Mouse (Mus musculus): ENCODE data around the gene Sbk3. TPM values are rescaled to one million over a fixed set of nuclear protein-coding genes. Genes with fewer than 3 reads are reported as not detected.

Sbk3 gene
- polyA plus RNA-seq, 2 experiments, result not detected

DNA sequence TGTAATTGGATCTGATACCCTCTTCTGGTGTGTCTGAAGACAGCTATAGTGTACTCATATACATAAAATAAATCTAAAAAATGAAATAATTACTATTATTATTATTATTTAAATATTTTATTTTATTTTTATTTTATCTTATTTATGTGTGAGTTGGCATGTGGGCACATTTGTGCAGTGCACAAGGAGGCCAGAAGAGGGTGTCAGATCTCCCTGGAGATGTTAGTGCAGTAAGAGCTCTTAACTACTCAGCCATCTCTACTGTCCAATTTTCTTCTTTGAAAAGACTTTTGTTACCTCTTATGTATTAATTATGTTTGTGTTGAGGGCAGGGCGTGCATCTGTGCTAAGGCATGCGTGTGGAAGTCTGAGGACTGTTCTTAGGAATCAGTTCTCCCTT lies 28.9 kb upstream of the Sbk3 start:
- Histone ChIP-seq H3K9me3 (ENCODE audit: control insufficient read depth, low read length) (no peaks in the 10 kb centered on the region), H3K4me1 (replicated peaks; ENCODE audit: control insufficient read depth in 2 of 2, insufficient read depth in 2 of 2, low read length in 1 of 2) (no peaks in the 10 kb centered on the region), H3K36me3 (replicated peaks; ENCODE audit: control insufficient read depth, insufficient read depth, low read depth) (no peaks in the 10 kb centered on the region), H3K27ac (no peak overlapping the region), H3K4me3 (ENCODE audit: insufficient read depth in 1 of 2, low read depth in 2 of 2, low read length in 2 of 2) (no peak overlapping the region), H3K9ac (replicated peaks) (no peak overlapping the region), H3K4me2 (ENCODE audit: low read depth) (no peak overlapping the region), H3K27me3 (ENCODE audit: control insufficient read depth, insufficient read depth, low read length) (peaks cover 4% of the 10 kb centered on the region; the same call in 1 of the 2 replicates)
- ATAC-seq (ENCODE audit: insufficient read depth) (no peak), DNase-seq (ENCODE audit: low read depth in 3 of 3, low spot score in 3 of 3) (no peak)
- TF ChIP-seq EP300 (IDR thresholded peaks at IDR 0.05; ENCODE audit: low read depth), result no peak
- peak; percentile 49 for TF ChIP-seq CTCF (IDR thresholded peaks at IDR 0.05; ENCODE audit: low read depth)
- WGBS (ENCODE audit: insufficient replicate concordance), result 30% methylated on average over 2 of the region's 2 CpGs

DNA sequence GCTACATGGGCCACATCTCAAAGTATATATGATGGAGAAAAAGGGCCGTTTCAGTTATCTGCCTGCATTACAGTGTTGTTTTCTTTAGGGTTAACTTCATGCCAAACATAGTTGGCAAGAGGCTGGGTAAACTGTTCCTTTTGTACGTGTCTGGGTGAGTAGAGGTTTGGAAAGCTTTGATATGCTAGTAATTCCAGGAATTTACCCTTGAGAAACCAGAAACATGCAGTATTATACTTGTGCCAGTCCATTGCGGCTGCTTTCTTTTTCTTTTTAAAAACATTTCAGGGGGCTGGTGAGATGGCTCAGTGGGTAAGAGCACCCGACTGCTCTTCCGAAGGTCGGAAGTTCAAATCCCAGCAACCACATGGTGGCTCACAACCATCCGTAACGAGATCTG lies 26.0 kb upstream of the Sbk3 start:
- Histone ChIP-seq H3K9me3 (ENCODE audit: control insufficient read depth, low read length) (no peaks in the 10 kb centered on the region), H3K4me3 (ENCODE audit: insufficient read depth in 1 of 2, low read depth in 2 of 2, low read length in 2 of 2) (no peak overlapping the region), H3K4me1 (replicated peaks; ENCODE audit: control insufficient read depth in 2 of 2, insufficient read depth in 2 of 2, low read length in 1 of 2) (no peaks in the 10 kb centered on the region), H3K4me2 (ENCODE audit: low read depth) (no peak overlapping the region), H3K36me3 (replicated peaks; ENCODE audit: control insufficient read depth, insufficient read depth, low read depth) (no peaks in the 10 kb centered on the region), H3K27me3 (ENCODE audit: control insufficient read depth, insufficient read depth, low read length) (peaks cover 20% of the 10 kb centered on the region), H3K9ac (replicated peaks) (no peak overlapping the region), H3K27ac (no peak overlapping the region)
- 59% methylated on average over 6 of the region's 8 CpGs for WGBS (ENCODE audit: insufficient replicate concordance)
- TF ChIP-seq CTCF (IDR thresholded peaks at IDR 0.05; ENCODE audit: low read depth), result no peak
- TF ChIP-seq EP300 (IDR thresholded peaks at IDR 0.05; ENCODE audit: low read depth), result no peak
- DNase-seq (ENCODE audit: low read depth in 3 of 3, low spot score in 3 of 3), result no peak
- ATAC-seq (ENCODE audit: insufficient read depth), result no peak

GRCm38 (mm10) chr7:4996003-4996895 lies 25.3 kb upstream of the Sbk3 start, which contains the start of gene Zfp579:
TSS of gene Zfp579 (minus strand) at chr7:4996158.
- H3K9me3 ChIP-seq (ENCODE audit: control insufficient read depth, low read length), result no peaks in the 10 kb centered on the region
- H3K27me3 ChIP-seq (ENCODE audit: control insufficient read depth, insufficient read depth, low read length), result peaks cover 20% of the 10 kb centered on the region
- ATAC-seq (ENCODE audit: insufficient read depth) (peak; percentile 64), DNase-seq (ENCODE audit: low read depth in 3 of 3, low spot score in 3 of 3) (peak in 2 of 3 experiments; percentile 31 to 33)
- H3K4me3 ChIP-seq (ENCODE audit: insufficient read depth in 1 of 2, low read depth in 2 of 2, low read length in 2 of 2), result peak within 1 kb of the TSS; percentile 54 to 55
- TF ChIP-seq EP300 (IDR thresholded peaks at IDR 0.05; ENCODE audit: low read depth) (no peak), CTCF (IDR thresholded peaks at IDR 0.05; ENCODE audit: low read depth) (no peak)
- no peak within 1 kb of the TSS for H3K27ac ChIP-seq
- 5% methylated on average over 23 of the region's 26 CpGs for WGBS (ENCODE audit: insufficient replicate concordance)
- H3K9ac ChIP-seq (replicated peaks), result 0 out of 2 replicates have a peak within 1 kb of the TSS, but pooled peaks have one; percentile 20
- H3K36me3 ChIP-seq (replicated peaks; ENCODE audit: control insufficient read depth, insufficient read depth, low read depth), result no peaks in the 10 kb centered on the region
- H3K4me1 ChIP-seq (replicated peaks; ENCODE audit: control insufficient read depth in 2 of 2, insufficient read depth in 2 of 2, low read length in 1 of 2), result no peaks in the 10 kb centered on the region
- peak within 1 kb of the TSS; percentile 54 for H3K4me2 ChIP-seq (ENCODE audit: low read depth)

DNA sequence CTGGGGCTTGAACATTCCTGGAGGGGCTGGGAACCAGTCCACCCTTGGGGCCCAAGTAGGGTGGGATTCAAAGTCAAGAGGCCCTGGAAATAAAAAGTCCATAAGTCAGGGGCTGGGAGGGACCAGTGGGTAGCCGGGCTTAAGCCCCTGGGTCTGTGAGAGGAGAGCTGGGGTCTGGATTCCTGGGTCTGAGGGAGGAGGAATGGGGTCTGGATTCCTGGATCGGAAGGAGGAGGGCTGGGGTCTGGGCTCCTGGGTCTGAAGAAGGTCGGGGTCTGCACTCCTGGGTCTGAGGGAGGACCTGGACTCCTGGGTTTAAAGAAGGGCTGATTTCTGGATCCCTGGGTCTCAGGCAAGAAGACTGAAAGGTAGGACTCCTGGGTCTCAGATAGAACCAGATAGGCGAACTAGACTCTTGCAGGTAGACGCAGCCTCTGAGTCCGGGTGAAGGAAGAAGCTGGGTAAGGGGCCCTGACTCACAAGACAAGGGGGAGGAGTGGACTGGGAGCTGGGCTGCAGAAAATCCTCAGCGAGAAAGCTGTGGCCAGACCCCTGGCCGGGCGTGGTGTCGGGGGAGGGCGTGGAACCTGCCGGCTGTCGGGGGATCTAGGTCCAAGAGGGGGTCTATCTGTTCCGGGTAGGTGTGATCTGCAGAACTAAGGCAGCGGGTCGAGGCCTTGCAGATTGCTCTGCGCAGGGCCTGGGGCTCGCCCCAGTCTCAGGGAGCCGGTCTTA lies 24.5 kb upstream of the Sbk3 start:
- TF ChIP-seq CTCF (IDR thresholded peaks at IDR 0.05; ENCODE audit: low read depth) (no peak), EP300 (IDR thresholded peaks at IDR 0.05; ENCODE audit: low read depth) (no peak)
- Histone ChIP-seq H3K4me1 (replicated peaks; ENCODE audit: control insufficient read depth in 2 of 2, insufficient read depth in 2 of 2, low read length in 1 of 2) (no peaks in the 10 kb centered on the region), H3K36me3 (replicated peaks; ENCODE audit: control insufficient read depth, insufficient read depth, low read depth) (no peaks in the 10 kb centered on the region), H3K4me3 (ENCODE audit: insufficient read depth in 1 of 2, low read depth in 2 of 2, low read length in 2 of 2) (peak overlapping the region; percentile 54 to 55), H3K27ac (no peak overlapping the region), H3K9ac (replicated peaks) (0 out of 2 replicates have a peak overlapping the region, but pooled peaks have one; percentile 20), H3K27me3 (ENCODE audit: control insufficient read depth, insufficient read depth, low read length) (peaks cover 20% of the 10 kb centered on the region), H3K4me2 (ENCODE audit: low read depth) (peak overlapping the region; percentile 54), H3K9me3 (ENCODE audit: control insufficient read depth, low read length) (no peaks in the 10 kb centered on the region)
- 6% methylated on average over 19 of the region's 19 CpGs for whole genome bisulfite sequencing (ENCODE audit: insufficient replicate concordance)
- DNase-seq (ENCODE audit: low read depth in 3 of 3, low spot score in 3 of 3) (no peak), ATAC-seq (ENCODE audit: insufficient read depth) (no peak; the same call in 1 of the 2 replicates)

Data from liver, embryonic 14.5 days (tissue).